Mouse (Mus musculus): ENCODE measurements around the gene Pacrg.
A peak's percentile ranks its signal among the peaks of the same experiment; 100 is the strongest.

Pacrg gene

DNA sequence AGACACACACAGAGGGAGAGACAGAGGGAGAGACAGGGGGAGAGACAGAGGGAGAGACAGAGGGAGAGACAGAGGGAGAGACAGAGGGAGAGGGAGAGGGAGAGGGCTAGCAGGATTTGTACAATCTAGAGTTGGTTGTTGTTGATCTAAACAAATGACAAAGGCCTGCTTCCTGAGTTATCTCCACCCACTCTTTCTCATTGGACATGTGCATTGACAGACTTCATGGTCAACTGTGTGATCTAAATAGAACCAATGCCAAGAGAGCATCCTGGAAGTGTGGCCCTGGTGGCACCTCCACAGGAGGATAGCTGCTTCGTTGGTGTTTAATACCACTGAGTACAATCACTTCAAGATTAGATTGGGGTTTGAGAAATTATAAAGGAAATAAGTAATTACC, 359.0 kb downstream of the Pacrg start:
- no peak for DNase-seq

DNA sequence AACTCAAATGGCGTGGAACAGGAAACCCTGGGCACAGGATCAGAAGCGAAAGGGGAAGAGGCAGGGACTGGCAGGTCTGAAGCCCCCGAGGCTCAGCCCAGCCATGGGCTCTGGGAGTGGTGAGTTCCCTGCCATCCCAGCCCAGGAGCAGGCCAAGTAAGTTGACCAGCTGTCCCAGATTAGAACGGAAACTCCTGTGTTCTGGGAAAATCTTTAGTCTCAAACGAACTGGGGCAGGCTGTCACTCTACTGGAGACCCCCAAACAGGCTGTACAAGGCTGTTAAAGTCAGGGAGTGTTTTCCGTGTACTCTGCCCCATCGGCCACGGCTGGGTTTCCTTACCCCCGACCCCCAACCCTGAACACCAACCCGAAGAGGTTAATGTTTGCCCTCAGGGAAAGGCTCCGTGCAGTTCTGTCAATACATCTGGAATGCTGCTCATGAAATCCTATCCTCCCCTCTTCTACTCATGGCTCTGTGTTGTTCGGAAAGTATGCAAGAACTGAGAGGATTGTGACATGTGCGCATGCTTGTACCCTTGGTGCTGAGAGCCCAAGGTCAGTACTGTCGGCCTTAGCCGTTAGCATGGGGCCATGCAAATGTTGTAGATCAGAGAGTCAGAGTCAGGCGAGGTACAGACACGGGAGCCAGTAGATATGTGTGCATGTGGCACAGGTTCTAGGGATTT, 360.9 kb downstream of the Pacrg start:
- no peak for DNase-seq

DNA sequence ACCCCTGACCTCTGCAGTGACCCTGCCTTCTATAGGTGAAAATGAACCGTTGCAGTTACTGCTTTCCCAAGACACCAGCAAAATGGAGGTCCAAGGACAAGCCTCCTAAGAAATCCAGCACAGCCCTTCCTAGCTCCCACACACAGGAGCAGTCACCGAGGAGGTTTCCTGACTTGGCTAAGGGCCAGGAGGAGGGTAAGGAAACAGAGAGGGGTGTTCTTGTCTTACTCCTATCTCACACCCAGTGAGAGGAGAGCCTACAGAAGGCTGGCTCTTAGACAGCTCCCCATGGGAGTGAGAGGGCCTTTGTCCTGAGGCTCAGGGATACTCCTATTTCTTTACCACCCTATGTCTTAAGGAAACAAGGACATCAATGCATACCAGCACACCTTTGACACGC, 361.7 kb downstream of the Pacrg start:
- no peak for DNase-seq

DNA sequence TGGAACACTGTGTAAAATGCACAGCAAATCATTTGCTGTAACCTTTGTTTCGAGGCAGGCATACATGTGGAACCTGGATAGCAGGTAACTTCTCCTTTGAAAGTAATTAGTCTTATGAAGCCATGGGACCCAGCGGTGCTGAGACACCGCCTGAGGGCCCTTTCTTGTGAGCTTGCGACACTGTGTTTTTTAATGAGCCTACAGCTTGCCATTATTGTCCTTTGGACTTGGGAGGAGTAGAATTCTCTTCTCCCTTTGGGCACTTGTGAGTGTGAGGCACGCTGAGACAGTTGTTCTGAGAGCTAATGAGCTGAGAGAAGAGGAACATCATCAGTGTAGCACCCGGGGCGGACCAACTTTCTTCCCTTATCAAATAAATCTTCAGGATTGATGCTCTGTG, 363.3 kb downstream of the Pacrg start:
- DNase-seq: no peak

DNA sequence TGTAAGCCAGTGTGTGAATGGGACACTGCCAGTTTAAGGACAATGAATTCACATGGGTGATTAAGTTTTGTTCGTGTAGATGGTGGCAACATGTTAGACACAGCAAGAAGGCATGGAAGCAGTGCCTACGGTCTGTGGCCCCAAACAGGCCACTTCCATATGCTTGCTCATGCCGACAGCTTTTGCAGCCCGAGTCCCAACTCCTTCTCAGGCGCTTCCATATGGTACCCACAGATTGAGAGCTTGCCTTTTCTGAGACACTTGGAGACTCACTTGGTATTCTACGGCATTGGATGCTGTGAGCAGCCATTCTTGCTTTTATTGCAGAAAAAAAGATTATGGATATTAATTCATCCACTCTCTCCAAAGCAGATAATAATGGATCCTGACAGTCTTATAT, 365.1 kb downstream of the Pacrg start:
- DNase-seq: no peak

DNA sequence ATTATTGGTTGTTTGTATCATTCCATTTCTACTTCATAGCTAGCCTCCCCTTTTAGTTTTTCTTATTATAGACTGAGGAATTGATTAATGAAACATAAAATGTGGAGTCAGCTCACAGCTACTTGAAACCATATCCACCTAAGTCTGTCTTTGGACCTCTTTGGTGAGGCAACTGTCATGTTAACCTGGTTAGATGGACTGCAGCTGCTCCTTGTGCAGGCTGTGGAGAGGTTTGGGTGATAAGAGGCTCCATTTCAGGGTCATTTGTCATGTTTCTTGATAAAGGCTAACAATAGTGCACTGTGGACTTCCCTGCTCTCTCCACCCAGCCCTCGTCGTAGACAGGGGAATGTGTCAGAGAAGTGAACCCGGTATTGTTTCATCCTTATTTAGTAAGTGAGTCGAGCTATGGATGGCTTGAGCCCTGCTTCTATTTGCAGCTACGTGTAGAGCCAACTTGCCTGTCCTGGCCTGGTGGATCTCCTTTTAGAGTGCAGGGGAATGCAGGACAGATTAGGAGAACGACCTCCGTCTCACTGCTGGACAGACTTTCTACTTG, 366.2 kb downstream of the Pacrg start:
- no peak for DNase-seq

DNA sequence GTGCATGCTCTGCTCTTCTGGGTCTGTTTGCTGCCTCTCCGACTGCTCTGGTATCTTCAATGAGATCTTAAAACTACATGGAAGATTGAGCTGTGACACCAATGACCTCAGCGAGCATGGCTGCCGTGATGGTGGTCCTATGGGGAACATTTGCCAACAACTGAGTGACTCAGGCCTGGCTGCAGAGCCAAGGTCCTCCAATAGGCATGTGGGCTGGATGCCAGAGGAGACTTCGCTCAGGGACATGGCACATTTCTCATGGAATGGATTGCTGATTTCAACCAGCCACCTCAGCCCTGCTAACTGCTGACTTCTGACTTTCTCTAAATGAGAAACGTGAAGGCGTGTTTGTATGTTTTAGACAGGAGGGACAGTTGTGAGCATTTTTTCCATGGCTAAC, 366.9 kb downstream of the Pacrg start:
- DNase-seq: no peak

DNA sequence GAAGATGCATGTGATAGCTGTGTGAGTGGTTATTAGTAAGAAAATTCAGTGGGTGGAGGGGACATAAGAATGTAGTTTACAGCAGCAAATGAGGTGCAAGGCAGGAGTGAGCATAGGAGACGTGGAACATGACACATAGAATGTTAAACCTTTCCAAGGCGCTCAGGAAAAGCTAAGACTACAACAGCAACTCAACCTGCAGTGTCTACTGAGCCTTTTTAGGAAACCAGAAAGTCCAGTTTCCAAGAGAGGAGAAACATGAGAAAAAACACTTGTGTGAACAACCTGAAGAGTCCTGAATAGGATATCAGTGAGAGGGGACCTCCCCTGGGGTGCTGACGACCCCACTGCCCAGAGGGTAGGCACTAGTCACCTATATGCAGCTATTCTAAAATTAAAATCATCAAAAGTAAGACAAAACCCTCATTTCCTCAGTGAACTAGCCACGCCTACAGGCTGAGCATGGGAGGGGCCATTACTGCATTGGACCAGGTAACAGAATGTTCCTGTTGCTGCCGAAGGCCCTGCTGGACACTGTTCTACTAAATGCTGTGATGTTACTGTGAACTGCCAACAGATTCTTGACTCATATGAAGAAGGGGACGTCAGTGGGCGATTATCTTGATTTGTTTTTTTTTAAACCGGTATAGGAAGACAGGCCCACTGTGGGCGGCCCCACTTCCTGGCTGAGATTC, 370.1 kb downstream of the Pacrg start:
- no peak for DNase-seq

DNA sequence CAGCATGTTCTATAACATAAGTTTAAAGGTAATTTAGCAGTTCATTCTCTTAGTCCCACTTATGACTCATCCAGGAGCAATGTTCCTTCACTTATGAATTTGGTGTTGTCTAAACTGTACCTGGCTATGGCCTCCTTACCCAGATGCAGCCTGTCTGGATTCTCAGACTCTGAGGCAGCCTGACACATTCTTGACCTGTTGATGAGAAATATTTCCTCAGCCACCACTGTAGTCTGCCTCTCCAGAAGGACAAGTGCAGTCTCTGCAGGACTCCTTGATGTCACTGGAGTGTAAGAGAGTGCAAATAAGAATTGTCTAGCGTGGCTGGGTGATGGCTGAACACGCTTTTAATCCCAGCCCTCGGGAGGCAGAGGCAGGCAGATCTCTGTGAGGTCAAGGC, 373.0 kb downstream of the Pacrg start:
- no peak for DNase-seq

DNA sequence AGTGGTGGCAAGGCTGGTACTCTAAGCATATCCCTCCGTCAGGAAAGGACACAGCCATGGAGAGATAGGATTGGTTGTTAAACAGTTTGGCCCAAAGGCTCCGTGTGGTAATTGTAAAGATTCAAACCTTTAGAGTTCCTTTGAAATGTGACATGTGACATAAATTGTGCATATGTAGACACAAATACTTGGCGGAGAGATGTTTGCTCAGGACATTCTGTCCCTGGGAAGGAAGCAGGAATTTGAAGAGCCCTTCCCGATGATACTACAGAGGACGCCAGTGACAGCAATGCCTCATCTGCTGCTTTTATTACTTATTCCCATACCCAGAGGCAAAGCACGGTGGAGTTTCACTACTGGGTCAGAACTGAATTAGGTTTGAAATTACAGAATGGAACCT, 374.6 kb downstream of the Pacrg start:
- DNase-seq: no peak

DNA sequence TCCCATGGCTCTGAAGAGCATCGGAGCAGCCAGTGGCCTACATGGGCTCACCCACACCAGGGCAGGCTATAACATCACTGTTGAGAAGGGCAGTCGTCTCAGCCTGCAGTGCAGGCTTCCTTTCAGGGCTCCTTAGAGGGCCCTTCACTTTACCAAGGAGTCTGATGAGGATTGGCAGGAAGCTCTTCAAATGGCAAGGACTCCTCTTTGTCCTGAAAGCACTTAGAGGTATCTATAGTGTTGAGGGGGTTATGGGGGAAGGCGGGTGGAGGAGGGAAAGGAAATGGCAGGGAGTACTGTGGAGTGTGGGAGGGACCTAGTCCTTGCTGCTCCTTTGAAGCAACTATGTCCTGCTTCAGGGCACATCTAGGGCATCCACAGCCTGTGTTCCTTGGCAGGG, 375.4 kb downstream of the Pacrg start:
- DNase-seq: no peak

DNA sequence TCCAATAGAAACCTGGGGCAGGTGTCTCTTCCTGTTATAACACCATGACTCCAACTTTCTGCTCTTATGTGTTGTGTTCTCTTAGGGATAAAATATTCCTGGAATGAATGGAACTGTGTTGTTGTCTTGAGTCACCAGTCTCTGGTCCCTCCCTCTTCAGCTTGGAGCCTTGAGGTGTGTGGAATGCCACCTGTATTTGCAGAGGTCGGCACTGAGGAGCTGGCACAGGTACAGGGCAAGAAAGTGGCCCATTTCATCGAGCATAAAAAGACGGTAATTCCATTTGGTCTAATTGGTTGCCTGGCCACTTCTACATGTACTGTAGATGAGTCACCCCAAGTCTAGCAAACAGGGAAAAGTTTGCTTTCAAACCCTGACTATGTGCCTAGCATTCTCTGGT, 376.5 kb downstream of the Pacrg start:
- DNase-seq: no peak

DNA sequence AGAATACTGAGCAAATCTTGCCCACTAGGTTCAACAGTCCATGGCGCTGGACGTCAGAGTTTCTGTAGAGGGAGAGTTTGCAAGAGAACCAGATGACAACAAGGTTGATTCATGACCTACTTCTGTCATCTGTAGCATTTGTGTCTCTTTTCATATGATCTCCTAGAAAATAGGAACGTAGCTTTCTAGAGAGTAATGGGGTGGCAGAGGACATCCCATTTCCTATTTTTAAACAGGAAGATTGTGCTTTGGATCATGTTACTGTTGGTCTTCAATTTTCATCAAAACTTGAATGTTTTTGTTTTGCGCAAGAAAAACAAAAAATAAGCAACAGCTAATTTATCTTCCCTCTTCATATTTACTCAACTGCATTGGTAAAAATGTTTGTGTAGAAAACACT, 379.2 kb downstream of the Pacrg start:
- no peak for DNase-seq

DNA sequence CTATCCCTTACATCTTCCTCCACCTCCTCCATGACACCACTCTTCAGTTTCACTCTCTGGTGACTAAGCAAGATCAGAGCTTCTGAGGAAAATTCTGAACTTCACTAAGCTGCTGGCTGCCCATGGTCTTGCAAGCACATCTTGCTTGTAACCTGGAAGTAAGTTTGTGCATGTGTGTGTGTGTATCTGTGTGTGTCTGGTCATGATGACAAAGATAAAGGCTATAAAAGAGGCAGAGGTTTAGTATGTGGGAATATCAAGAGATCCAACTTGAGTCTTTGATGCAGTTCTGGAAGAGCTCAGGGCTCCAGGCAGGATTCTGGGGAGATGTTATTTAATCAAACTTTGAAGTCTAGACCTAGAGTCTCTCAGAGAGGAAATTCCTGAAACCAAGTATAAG, 381.4 kb downstream of the Pacrg start:
- DNase-seq: no peak

DNA sequence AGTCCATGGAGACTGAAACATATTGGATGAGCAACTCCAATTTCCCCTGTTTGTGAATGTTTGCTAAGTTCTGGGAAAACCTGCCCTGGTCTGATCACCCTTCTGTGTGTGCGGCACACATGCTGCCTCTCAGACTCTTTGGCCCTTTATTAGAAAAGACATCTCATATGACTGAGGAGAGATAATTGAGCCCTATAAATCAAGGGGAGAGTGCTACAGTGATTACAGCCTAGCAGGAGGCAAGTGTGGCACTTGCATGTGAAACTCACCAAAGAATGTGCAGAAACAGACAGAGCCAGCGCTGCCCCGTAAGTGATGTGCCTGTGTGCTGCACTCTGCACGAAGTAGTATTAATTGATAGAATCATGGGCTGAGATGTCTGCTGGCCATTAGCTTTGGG, 383.7 kb downstream of the Pacrg start:
- no peak for DNase-seq

DNA sequence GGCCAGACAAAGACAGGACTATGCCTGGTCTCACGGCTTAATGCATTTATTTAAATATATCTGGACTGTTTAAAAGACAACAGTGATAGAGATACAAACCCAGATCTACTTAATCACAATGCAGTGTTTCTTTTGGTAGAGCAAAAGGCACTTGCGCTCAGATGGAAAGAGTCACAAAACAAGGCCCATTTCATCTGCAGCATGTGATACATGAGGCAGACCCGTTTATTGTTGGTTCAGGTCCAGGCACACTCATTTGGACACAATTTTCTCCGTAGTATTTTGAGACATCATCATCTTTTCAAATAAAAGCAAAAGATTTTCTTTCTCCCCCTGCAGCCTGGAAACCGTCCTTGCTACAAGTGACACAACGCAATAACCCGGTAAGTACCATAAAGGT, 384.1 kb downstream of the Pacrg start:
- no peak for DNase-seq

DNA sequence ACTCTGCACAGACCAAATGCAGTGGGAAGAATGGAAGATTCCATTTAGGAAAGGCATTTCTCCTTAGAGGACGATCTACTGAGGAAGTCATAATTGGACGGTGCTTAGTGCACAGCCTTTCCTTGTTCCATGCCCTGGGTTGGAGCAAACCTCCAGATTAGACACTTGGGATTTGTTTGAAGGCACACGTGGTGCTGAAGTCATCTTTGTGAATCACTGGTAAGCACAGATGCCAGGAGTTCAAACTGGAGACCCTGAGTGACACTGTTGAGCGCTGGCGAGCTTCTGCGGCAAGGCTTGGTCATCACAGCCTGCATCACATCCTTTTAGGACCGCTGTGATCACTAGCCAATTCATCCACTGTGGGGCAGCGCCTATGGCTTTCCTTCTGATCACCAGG, 385.7 kb downstream of the Pacrg start:
- no peak for DNase-seq

DNA sequence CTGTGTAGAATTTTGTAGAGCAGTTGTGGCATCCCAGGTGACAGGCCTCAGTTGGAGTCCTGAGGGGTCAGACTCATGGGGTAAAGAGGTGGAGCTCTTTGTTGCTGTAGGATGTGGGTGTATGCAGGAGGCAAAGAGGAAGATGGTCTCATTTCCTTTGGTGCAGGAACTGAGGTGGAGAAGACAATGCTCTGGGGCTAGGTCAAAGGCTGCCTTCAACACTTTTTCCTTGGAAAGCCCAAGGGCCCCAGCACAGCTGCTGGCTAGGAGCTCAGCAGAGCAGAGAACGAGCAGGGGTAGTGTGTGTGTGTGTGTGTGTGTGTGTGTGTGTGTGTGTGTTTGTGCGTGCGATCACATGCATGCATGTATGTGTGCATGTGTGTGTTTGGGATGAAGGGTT, 387.3 kb downstream of the Pacrg start:
- no peak for DNase-seq

DNA sequence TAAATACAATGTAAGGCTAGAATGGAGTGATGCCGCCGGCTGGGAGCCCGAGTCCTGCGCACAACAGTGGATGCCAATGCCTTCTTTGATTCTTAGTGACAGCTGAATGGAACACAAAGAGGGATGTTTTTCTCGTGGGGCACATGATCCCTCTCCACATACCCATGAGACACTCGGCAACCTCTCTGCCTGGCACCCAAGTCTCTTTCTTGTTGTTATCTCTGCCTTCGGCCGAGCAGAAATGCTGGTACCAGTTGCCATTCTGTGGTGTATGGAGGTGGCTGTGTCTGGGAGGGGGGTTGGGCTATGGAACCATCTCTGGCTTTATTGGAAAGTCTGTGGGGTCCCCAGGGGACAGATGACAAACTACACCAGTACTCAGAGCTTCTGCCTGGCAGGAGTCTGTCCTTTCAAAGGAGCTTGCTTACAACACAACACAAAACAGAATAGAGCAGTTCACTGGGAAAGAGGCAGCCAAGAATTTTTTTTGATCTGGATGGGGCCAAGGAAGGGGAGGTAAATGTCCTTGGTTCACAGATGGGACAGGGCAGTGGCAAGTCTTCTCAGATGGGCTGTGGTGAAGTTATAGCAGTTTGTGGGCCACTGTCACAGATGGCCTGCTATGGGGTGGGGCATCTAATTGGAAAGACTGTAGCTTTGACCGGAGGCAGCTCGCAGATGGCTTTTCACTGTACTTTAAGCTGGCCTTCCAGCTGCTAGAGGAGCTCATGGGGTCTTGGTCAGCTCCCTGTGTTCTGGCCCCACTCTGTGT, 388.6 kb downstream of the Pacrg start:
- DNase-seq: no peak

DNA sequence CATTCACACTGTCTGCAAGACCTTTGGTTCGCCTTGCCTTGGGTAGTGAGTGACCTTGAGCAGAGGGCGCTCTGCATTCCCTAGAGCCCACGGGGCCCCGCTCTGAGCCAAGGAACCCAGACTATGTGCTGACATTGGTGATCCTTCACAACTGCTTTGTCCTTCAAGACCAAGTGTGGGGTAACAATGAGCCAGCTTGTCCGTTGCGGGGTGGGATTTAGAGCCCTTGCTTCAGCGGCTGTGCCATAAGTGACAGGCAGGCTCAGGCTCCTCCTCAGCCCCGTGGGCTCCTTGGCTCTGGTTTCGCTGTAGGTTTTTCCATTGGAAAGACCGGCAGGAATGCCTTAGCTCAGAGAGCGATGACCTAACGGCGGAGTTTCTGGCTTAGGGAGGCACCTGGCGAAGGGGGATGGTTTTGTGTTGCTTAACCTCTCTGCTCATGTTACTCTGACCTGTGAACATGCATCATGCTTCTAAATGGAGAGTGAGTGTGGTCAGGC, 390.3 kb downstream of the Pacrg start:
- peak; percentile 16 for DNase-seq

DNA sequence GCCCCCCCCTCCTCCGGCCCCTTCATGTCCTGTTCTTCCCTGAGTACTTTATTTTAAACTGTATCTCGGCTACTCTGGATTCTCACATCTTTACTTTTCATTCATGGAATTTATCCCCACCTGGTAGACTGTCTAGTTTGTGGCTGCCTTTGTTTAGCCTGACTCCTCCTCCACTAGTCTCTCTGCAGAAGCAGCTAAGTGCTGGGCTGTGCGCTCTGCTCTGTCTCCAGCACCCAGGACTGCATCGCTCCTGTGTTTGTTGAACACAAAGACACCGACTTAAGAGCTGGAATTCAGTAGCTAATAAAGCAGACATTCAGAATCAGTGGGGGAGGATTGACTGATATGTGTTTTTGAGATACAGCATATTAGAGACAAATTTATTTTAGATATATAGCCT, 391.7 kb downstream of the Pacrg start:
- DNase-seq: no peak

DNA sequence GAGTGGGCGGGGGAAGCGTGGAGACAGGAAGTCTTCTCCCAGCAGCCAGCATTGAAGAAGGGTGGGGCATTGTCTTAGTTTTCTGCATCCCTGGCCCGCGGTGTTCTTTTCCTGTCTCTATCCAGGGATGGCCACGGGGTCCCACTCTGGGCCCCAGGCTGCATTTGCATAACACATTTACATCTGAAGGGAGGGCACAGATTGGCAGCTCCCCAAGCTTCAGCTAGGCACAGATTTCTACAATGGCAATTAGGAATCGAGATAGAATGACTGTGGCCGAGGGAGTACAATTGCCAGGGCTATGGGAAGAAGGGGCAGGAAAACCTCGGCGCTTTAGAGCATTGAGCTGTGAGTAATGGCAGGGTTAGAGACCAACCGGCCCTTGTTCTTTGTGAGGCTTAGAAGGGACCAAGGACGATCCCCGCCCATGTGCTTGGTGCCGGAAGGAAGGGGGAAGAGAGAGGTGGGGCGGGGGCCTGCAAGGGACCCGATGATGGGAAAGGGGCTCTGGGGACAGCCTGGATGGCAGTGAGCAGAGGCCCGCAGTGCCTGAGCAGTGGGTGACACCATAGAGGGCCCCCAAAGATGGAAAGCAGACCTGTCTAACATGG, 398.5 kb downstream of the Pacrg start:
- DNase-seq: no peak

DNA sequence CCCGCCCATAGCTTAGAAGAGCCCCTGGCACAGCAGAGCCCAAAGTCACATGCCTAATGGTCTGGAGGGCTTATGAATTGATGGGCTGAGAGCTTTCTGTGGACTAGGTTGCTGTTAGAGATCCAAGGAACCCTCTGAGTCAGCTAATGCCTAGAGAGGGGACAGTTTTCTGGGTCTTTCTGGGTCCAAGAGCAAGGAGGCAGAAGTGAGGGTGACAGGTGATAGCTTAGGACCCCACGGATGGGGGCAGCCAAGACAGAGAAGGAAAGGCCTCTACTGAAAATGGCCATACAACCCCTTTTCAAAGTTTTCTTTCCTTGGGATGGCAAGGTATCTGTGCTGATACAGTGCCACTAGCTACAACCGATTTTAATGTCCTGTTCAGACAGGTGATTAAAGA, 399.1 kb downstream of the Pacrg start:
- DNase-seq: no peak

Measured in kidney, adult 11 months (tissue).